Mouse (Mus musculus): ENCODE results near the gene Mag. TPM values are rescaled to one million over a fixed set of nuclear protein-coding genes. Genes with fewer than 3 reads are reported as not detected.

Gene Mag
- polyA plus RNA-seq, 1 experiment: 7.2 TPM

- peaks cover 6% of the 10 kb centered on the region; the same call in 1 of the 2 replicates for H3K4me1 ChIP-seq (ENCODE audit: control insufficient read depth, insufficient read depth, low read length)
- peak overlapping the region; percentile 65 for H3K27ac ChIP-seq (ENCODE audit: control insufficient read depth, insufficient read depth, low read depth, low read length, poor library complexity)
- TF ChIP-seq POLR2A (IDR thresholded peaks at IDR 0.05; ENCODE audit: borderline replicate concordance, control insufficient read depth, low read depth, low read length) (no peak), CTCF (IDR thresholded peaks at IDR 0.05; ENCODE audit: control insufficient read depth, insufficient read depth, low read length) (no peak)
- WGBS: 16% methylated on average over 2 of the region's 2 CpGs
- H3K4me3 ChIP-seq (replicated peaks; ENCODE audit: control insufficient read depth, low read depth, low read length): no peak overlapping the region
Measured at GRCm38 (mm10) chr7:30890681-30891080, 24.0 kb downstream of the Mag start.

- no peak overlapping the region for H3K4me3 ChIP-seq (replicated peaks; ENCODE audit: control insufficient read depth, low read depth, low read length)
- H3K27ac ChIP-seq (ENCODE audit: control insufficient read depth, insufficient read depth, low read depth, low read length, poor library complexity): no peak overlapping the region
- peaks cover 6% of the 10 kb centered on the region; the same call in 1 of the 2 replicates for H3K4me1 ChIP-seq (ENCODE audit: control insufficient read depth, insufficient read depth, low read length)
- WGBS: 77% methylated on average over 7 of the region's 7 CpGs
- TF ChIP-seq POLR2A (IDR thresholded peaks at IDR 0.05; ENCODE audit: borderline replicate concordance, control insufficient read depth, low read depth, low read length) (no peak), CTCF (IDR thresholded peaks at IDR 0.05; ENCODE audit: control insufficient read depth, insufficient read depth, low read length) (no peak)
Measured at GRCm38 (mm10) chr7:30888786-30889185, 25.9 kb downstream of the Mag start.

GRCm38 (mm10) chr7:30887568-30888188 lies 27.0 kb downstream of the Mag start:
- H3K27ac ChIP-seq (ENCODE audit: control insufficient read depth, insufficient read depth, low read depth, low read length, poor library complexity): peak overlapping the region; percentile 67
- no peak overlapping the region for H3K4me3 ChIP-seq (replicated peaks; ENCODE audit: control insufficient read depth, low read depth, low read length)
- TF ChIP-seq POLR2A (IDR thresholded peaks at IDR 0.05; ENCODE audit: borderline replicate concordance, control insufficient read depth, low read depth, low read length) (no peak), CTCF (IDR thresholded peaks at IDR 0.05; ENCODE audit: control insufficient read depth, insufficient read depth, low read length) (peak; percentile 22; the same call in 1 of the 2 replicates)
- peaks cover 6% of the 10 kb centered on the region; the same call in 1 of the 2 replicates for H3K4me1 ChIP-seq (ENCODE audit: control insufficient read depth, insufficient read depth, low read length)
- WGBS: 32% methylated on average over 14 of the region's 14 CpGs

DNA sequence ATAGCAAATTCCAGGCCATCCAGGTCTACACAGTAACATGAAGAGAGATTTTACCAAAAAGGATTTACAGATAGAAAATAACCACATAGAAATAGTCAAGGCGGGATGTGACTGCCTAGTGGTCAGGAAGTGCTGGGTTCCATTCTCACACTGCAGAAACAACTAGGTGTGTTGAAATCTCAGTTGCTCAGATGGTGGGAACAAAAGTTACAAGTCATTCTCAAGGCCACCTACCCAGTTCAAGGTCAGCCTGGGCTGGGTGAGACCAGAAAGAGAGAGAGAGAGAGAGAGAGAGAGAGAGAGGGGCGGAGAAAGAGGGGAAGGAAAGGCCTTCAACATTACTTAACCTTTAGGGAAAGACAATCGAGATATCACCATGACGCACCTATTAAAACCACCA lies 27.8 kb downstream of the Mag start:
- WGBS: 34% methylated on average over 4 of the region's 4 CpGs
- no peak overlapping the region for H3K4me3 ChIP-seq (replicated peaks; ENCODE audit: control insufficient read depth, low read depth, low read length)
- TF ChIP-seq POLR2A (IDR thresholded peaks at IDR 0.05; ENCODE audit: borderline replicate concordance, control insufficient read depth, low read depth, low read length) (no peak), CTCF (IDR thresholded peaks at IDR 0.05; ENCODE audit: control insufficient read depth, insufficient read depth, low read length) (no peak)
- H3K27ac ChIP-seq (ENCODE audit: control insufficient read depth, insufficient read depth, low read depth, low read length, poor library complexity): peak overlapping the region; percentile 60
- peaks cover 6% of the 10 kb centered on the region; the same call in 1 of the 2 replicates for H3K4me1 ChIP-seq (ENCODE audit: control insufficient read depth, insufficient read depth, low read length)

GRCm38 (mm10) chr7:30884047-30884446 lies 30.6 kb downstream of the Mag start:
- Histone ChIP-seq H3K4me1 (ENCODE audit: control insufficient read depth, insufficient read depth, low read length) (peaks cover 2% of the 10 kb centered on the region; the same call in 1 of the 2 replicates), H3K27ac (ENCODE audit: control insufficient read depth, insufficient read depth, low read depth, low read length, poor library complexity) (no peak overlapping the region), H3K4me3 (replicated peaks; ENCODE audit: control insufficient read depth, low read depth, low read length) (no peak overlapping the region)
- TF ChIP-seq POLR2A (IDR thresholded peaks at IDR 0.05; ENCODE audit: borderline replicate concordance, control insufficient read depth, low read depth, low read length) (no peak), CTCF (IDR thresholded peaks at IDR 0.05; ENCODE audit: control insufficient read depth, insufficient read depth, low read length) (no peak)

DNA sequence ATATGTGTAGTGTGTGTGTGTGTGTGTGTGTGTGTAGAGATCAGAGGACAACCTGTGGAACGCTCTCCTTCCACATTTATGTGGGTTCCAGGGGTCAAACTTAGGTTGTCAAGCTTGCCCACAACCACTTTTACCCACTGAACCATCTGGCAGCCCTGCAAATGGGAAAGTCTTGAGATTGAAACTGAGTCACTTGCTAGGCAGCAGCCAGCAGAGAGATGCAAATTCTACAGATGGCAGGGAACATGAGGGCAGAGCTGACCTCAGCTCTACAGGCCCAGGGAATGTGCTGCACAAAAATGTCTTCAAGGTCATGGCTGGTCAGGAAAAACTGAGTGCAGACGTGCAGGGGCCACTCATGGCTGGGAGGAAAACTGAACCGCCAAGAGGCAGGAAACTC lies 33.3 kb downstream of the Mag start:
- H3K4me3 ChIP-seq (replicated peaks; ENCODE audit: control insufficient read depth, low read depth, low read length): no peak overlapping the region
- TF ChIP-seq POLR2A (IDR thresholded peaks at IDR 0.05; ENCODE audit: borderline replicate concordance, control insufficient read depth, low read depth, low read length) (no peak), CTCF (IDR thresholded peaks at IDR 0.05; ENCODE audit: control insufficient read depth, insufficient read depth, low read length) (no peak)
- H3K27ac ChIP-seq (ENCODE audit: control insufficient read depth, insufficient read depth, low read depth, low read length, poor library complexity): no peak overlapping the region
- H3K4me1 ChIP-seq (ENCODE audit: control insufficient read depth, insufficient read depth, low read length): peaks cover 1% of the 10 kb centered on the region; the same call in 1 of the 2 replicates
- WGBS: 62% methylated on average over 3 of the region's 3 CpGs

GRCm38 (mm10) chr7:30880176-30880575 lies 34.5 kb downstream of the Mag start, which contains the start of gene Cd22:
Cd22 (minus strand) TSS chr7:30880342.
- H3K4me1 ChIP-seq (ENCODE audit: control insufficient read depth, insufficient read depth, low read length): peaks cover 1% of the 10 kb centered on the region; the same call in 1 of the 2 replicates
- WGBS: 12% methylated on average over 7 of the region's 7 CpGs
- peak within 1 kb of the TSS; percentile 64 for H3K4me3 ChIP-seq (replicated peaks; ENCODE audit: control insufficient read depth, low read depth, low read length)
- H3K27ac ChIP-seq (ENCODE audit: control insufficient read depth, insufficient read depth, low read depth, low read length, poor library complexity): peak within 1 kb of the TSS; percentile 77
- no peak for TF ChIP-seq POLR2A (IDR thresholded peaks at IDR 0.05; ENCODE audit: borderline replicate concordance, control insufficient read depth, low read depth, low read length)
- TF ChIP-seq CTCF (IDR thresholded peaks at IDR 0.05; ENCODE audit: control insufficient read depth, insufficient read depth, low read length): no peak

GRCm38 (mm10) chr7:30878950-30879349 lies 35.7 kb downstream of the Mag start:
- Histone ChIP-seq H3K27ac (ENCODE audit: control insufficient read depth, insufficient read depth, low read depth, low read length, poor library complexity) (peak overlapping the region; percentile 77), H3K4me3 (replicated peaks; ENCODE audit: control insufficient read depth, low read depth, low read length) (peak overlapping the region; percentile 64), H3K4me1 (ENCODE audit: control insufficient read depth, insufficient read depth, low read length) (peaks cover 1% of the 10 kb centered on the region; the same call in 1 of the 2 replicates)
- no peak for TF ChIP-seq CTCF (IDR thresholded peaks at IDR 0.05; ENCODE audit: control insufficient read depth, insufficient read depth, low read length)
- TF ChIP-seq POLR2A (IDR thresholded peaks at IDR 0.05; ENCODE audit: borderline replicate concordance, control insufficient read depth, low read depth, low read length): no peak
- 62% methylated on average over 6 of the region's 6 CpGs for WGBS

Data from bone marrow, adult 2 months (tissue).